In genomic region chr19:17388404-17388803, GRCm38 (mm10) we compare ENCODE assay signal across 7 mouse cellular contexts. TPM values are rescaled to one million over a fixed set of nuclear protein-coding genes. Genes with fewer than 3 reads are reported as not detected.
DNase-seq lines count a peak whose midpoint lies in the region; ATAC-seq lines count a peak whose summit lies in the region.

No protein-coding gene starts in this region.

- H3K27me3 ChIP-seq in limb, embryonic 11.5 days (ENCODE audit: control insufficient read depth, insufficient read depth, low read length), result no peaks in the 10 kb centered on the region
- H3K27me3 ChIP-seq in limb, embryonic 10.5 days (ENCODE audit: low read depth, poor library complexity, severe bottlenecking), result peaks cover 21% of the 10 kb centered on the region

- no peaks in the 10 kb centered on the region for H3K36me3 ChIP-seq in limb, embryonic 11.5 days (ENCODE audit: control insufficient read depth, insufficient read depth, low read length)
- no peaks in the 10 kb centered on the region for H3K36me3 ChIP-seq in limb, embryonic 10.5 days

- 29% methylated on average over 2 of the region's 2 CpGs for WGBS in limb, embryonic 11.5 days
- WGBS in limb, embryonic 10.5 days, result 29% methylated on average over 2 of the region's 2 CpGs

- no peak overlapping the region for H3K4me3 ChIP-seq in limb, embryonic 11.5 days (ENCODE audit: low read depth, low read length)
- no peak overlapping the region for H3K4me3 ChIP-seq in limb, embryonic 10.5 days

- DNase-seq in limb, embryonic 11.5 days (ENCODE audit: low spot score), result peak; percentile 23
- no peak for DNase-seq in limb, embryonic 10.5 days (ENCODE audit: low spot score)
- DNase-seq in NIH3T3 (ENCODE audit: low read depth), result peak; percentile 77
- peak; percentile 65 for DNase-seq in embryo, embryonic 10 days (ENCODE audit: low spot score)
- no peak for DNase-seq in ovary, postnatal 14 days (ENCODE audit: low spot score)
- DNase-seq in frontal cortex, postnatal 25 days (ENCODE audit: low spot score in 2 of 2), result no peak

- H3K9me3 ChIP-seq in limb, embryonic 11.5 days (ENCODE audit: control insufficient read depth, low read length), result no peaks in the 10 kb centered on the region
- no peaks in the 10 kb centered on the region for H3K9me3 ChIP-seq in limb, embryonic 10.5 days (replicated peaks)

- H3K9ac ChIP-seq in limb, embryonic 11.5 days (ENCODE audit: low read length), result no peak overlapping the region

- ATAC-seq in limb, embryonic 11.5 days (ENCODE audit: insufficient number of reproducible peaks, low FRiP score, low TSS enrichment, low read depth), result no peak
- peak; percentile 65 for ATAC-seq in megakaryocyte, adult 5-6 weeks (ENCODE audit: poor library complexity, severe bottlenecking)

- H3K4me1 ChIP-seq in limb, embryonic 11.5 days (ENCODE audit: control insufficient read depth, insufficient read depth, low read length), result no peaks in the 10 kb centered on the region
- peaks cover 8% of the 10 kb centered on the region; the same call in 1 of the 2 replicates for H3K4me1 ChIP-seq in limb, embryonic 10.5 days

- H3K27ac ChIP-seq in limb, embryonic 11.5 days (replicated peaks; ENCODE audit: low read depth, low read length), result no peak overlapping the region
- no peak overlapping the region for H3K27ac ChIP-seq in limb, embryonic 10.5 days

- no peak overlapping the region for H3K4me2 ChIP-seq in limb, embryonic 11.5 days (ENCODE audit: low read depth, severe bottlenecking)

RNA-seq across cellular contexts. Expression of gene Rfk, which starts 5.4 kb away (rescaled TPM):
- 63.6 and 68.7 TPM in 2 replicates for polyA plus RNA-seq in limb, embryonic 11.5 days (2014; fragmentation: Nextera tagmentation; extraction: Ambion mirVana)
- 49.6 and 55.5 TPM in 2 replicates for polyA plus RNA-seq in limb, embryonic 10.5 days (2016; fragmentation: Nextera tagmentation; extraction: Ambion mirVana)
- 70.7 and 70.8 TPM in 2 replicates for total RNA-seq in megakaryocyte, adult 5-6 weeks (2015)
- 24.0 and 26.4 TPM in 2 replicates for total RNA-seq in megakaryocyte, adult 5-6 weeks (2017)

RNA-seq across cellular contexts. Expression of gene Gcnt1, which starts 15.8 kb away (rescaled TPM):
- polyA plus RNA-seq in limb, embryonic 11.5 days (2014; fragmentation: Nextera tagmentation; extraction: Ambion mirVana), result 5.2 and 5.3 TPM in 2 replicates
- polyA plus RNA-seq in limb, embryonic 10.5 days (2016; fragmentation: Nextera tagmentation; extraction: Ambion mirVana), result 2.2 and 2.7 TPM in 2 replicates
- total RNA-seq in megakaryocyte, adult 5-6 weeks (2015), result 44.5 and 46.8 TPM in 2 replicates
- 45.1 and 51.0 TPM in 2 replicates for total RNA-seq in megakaryocyte, adult 5-6 weeks (2017)

Comparison
In these comparisons a context has a peak if more than half of its experiments do, and no peak if none do; other contexts are left out.
1. DNase-seq: peak in limb, embryonic 11.5 days (single experiment), NIH3T3 (single experiment) and embryo, embryonic 10 days (single experiment); none in limb, embryonic 10.5 days (single experiment), ovary, postnatal 14 days (single experiment) and frontal cortex, postnatal 25 days (0 of 2).